Mouse (Mus musculus) forebrain, embryonic 14.5 days (tissue): ENCODE data around the gene Glra1. TPM values are rescaled to one million over a fixed set of nuclear protein-coding genes. Genes with fewer than 3 reads are reported as not detected.

Experiments
- ATAC-seq: fragments of 200-750 bp; cut with Nextera tagmentation; 2 replicates; pipeline ENCODE4 v1.8.0; 2017; ENCODE audit warnings: mild to moderate bottlenecking, moderate library complexity
- DNase-seq: peaks from one replicate; pipeline ENCODE4 v3.0.0-alpha.2; 2015; ENCODE audit warnings: low spot score
- H3K27ac ChIP-seq: fragments of 300-500 bp; sonication (generic); 2 replicates; pipeline ENCODE4 v1.5.1; 2014; ENCODE audit warnings: low read depth, mild to moderate bottlenecking, control low read depth, low read length, moderate library complexity
- H3K27me3 ChIP-seq: fragments of 300-500 bp; sonication (generic); replicated peaks from 2 replicates; pipeline ENCODE4 v1.6.1; 2014; ENCODE audit warnings: low read length, control low read depth, mixed read lengths; ENCODE audit not compliant: control insufficient read depth, insufficient read depth
- H3K36me3 ChIP-seq: fragments of 300-500 bp; sonication (generic); 2 replicates; pipeline ENCODE4 v1.6.1; 2014; ENCODE audit warnings: low read length, control low read depth; ENCODE audit not compliant: control insufficient read depth, insufficient read depth
- H3K4me1 ChIP-seq: fragments of 300-500 bp; sonication (generic); 2 replicates; pipeline ENCODE4 v1.6.1; 2014; ENCODE audit warnings: antibody characterized with exemption, low read length, control low read depth; ENCODE audit not compliant: control insufficient read depth, insufficient read depth
- H3K4me2 ChIP-seq: fragments of 300-500 bp; sonication (generic); 2 replicates; pipeline ENCODE4 v1.6.1; 2014; ENCODE audit warnings: mild to moderate bottlenecking, control low read depth, low read length
- H3K4me3 ChIP-seq: fragments of 300-500 bp; sonication (generic); 2 replicates; pipeline ENCODE4 v1.5.1; 2014; ENCODE audit warnings: low read depth, low read length, control low read depth
- H3K9ac ChIP-seq: fragments of 300-500 bp; sonication (generic); 2 replicates; pipeline ENCODE4 v1.6.1; 2014; ENCODE audit warnings: mild to moderate bottlenecking, low read length, control low read depth, moderate library complexity
- H3K9me3 ChIP-seq: fragments of 300-500 bp; sonication (generic); replicated peaks from 2 replicates; pipeline ENCODE4 v1.6.1; 2016; ENCODE audit warnings: low read length, control low read depth, mixed read lengths; ENCODE audit not compliant: control insufficient read depth
- WGBS: fragments of 180-500 bp; shearing (Covaris S2); extraction: QIAGEN DNeasy Blood & Tissue Kit; methylation state at CpG from one replicate; pipeline ENCODE4 v1.1.7; 2014; 5-methylcytosine and 5-hydroxymethylcytosine counted together
- microRNA-seq: library from miRNA; unstranded; fragments of <30 nt; microRNA quantifications from one replicate; pipeline ENCODE4, GENCODE M21; 2016
- polyA plus RNA-seq: library from polyadenylated mRNA; unstranded; fragments of >200 nt; fragmentation: Nextera tagmentation; extraction: Ambion mirVana; gene quantifications from 2 replicates; pipeline ENCODE4 v1.2.1, GENCODE M21; 2014

The Glra1 gene
- polyA plus RNA-seq, 1 experiment from 2014 or later, result not detected

DNA sequence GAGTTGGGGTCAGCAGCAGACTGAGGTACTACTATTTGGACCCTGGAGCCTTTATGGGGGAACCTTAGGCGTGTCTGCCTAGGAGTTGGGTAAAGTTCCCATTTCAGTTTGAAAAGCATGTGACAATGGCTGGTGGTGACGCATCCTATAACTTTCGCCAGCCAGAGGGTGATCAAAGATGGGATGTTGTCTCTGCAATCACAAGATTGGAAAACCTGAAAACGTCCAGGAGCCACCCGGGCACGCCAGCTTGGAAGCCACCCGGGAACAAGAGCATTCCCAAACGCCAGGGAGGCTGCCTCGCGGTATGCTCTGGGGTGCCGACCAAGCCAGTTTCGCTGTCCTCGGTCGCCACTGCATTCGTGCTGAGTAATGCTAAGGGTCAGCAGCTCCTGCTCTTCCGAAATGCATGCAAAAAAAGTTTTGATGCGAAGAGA lies 139.4 kb downstream of the Glra1 start:
- peak overlapping the region; percentile 65 for H3K4me2 ChIP-seq
- H3K9me3 ChIP-seq, result no peaks in the 10 kb centered on the region
- ATAC-seq (peak; percentile 3; the same call in 1 of the 2 replicates), DNase-seq (no peak)
- H3K4me1 ChIP-seq, result peaks cover 18% of the 10 kb centered on the region
- H3K9ac ChIP-seq, result peak overlapping the region; percentile 62
- peak overlapping the region; percentile 83 for H3K27ac ChIP-seq
- no peaks in the 10 kb centered on the region for H3K27me3 ChIP-seq
- 1% methylated on average over 17 of the region's 17 CpGs for WGBS
- peak overlapping the region; percentile 35 for H3K4me3 ChIP-seq
- H3K36me3 ChIP-seq, result peaks cover 11% of the 10 kb centered on the region

DNA sequence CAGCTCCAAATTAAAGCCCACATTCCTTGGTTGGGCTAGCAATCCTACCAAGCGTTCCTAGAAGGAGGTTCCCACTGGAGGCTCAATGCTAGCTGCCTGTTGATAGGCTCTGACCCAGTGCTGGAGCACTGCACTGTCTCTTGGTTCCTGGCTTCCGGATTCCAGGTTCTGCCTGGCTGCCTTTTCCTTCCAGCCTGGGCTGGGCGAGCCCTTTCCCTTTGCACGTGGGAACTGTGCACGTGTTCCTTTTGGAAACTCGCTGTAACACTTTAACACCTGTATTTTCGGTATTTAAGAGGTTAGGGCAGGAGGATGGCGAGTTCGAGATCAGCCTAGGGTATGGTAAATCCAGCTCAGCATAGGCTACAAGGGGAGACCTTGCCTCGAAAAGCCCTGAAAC lies 140.0 kb downstream of the Glra1 start:
- H3K9ac ChIP-seq, result peak overlapping the region; percentile 62; the same call in 1 of the 2 replicates
- peak overlapping the region; percentile 65 for H3K4me2 ChIP-seq
- H3K27me3 ChIP-seq, result no peaks in the 10 kb centered on the region
- H3K27ac ChIP-seq, result no peak overlapping the region
- WGBS, result 71% methylated on average over 10 of the region's 10 CpGs
- peak overlapping the region; percentile 35; the same call in 1 of the 2 replicates for H3K4me3 ChIP-seq
- DNase-seq, result no peak
- peaks cover 5% of the 10 kb centered on the region; the same call in 1 of the 2 replicates for H3K36me3 ChIP-seq
- H3K4me1 ChIP-seq, result peaks cover 18% of the 10 kb centered on the region
- no peak for ATAC-seq
- no peaks in the 10 kb centered on the region for H3K9me3 ChIP-seq

- H3K27ac ChIP-seq, result no peak overlapping the region
- ATAC-seq (no peak), DNase-seq (no peak)
- H3K4me3 ChIP-seq, result no peak overlapping the region
- H3K4me2 ChIP-seq, result no peak overlapping the region
- WGBS, result 94% methylated on average over 3 of the region's 3 CpGs
- no peaks in the 10 kb centered on the region for H3K36me3 ChIP-seq
- H3K9me3 ChIP-seq, result no peaks in the 10 kb centered on the region
- no peaks in the 10 kb centered on the region for H3K27me3 ChIP-seq
- H3K4me1 ChIP-seq, result peaks cover 10% of the 10 kb centered on the region
- no peak overlapping the region for H3K9ac ChIP-seq
Measured at GRCm38 (mm10) chr11:55465177-55465576, 142.8 kb downstream of the Glra1 start.

DNA sequence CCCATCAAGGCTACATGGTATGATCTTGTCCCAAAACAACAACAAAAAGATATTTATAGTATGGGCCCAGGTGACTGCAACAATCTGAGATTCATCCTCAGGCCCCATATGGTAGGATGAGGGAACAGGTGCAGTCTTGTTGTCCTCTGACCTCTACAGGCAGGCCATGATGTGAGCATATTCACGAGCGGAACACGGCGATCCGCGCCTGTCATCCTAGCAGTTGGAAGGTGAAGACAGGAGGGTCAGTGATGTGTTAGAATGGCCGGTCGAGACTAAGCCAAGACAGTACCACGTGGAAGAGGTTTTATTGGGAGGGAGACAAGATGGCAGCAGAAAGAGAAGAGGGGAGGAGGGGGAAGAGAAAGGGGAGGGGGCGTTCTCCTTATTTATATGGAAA lies 143.3 kb downstream of the Glra1 start:
- Histone ChIP-seq H3K9me3 (no peaks in the 10 kb centered on the region), H3K4me3 (no peak overlapping the region), H3K27me3 (no peaks in the 10 kb centered on the region), H3K36me3 (no peaks in the 10 kb centered on the region), H3K4me1 (peaks cover 13% of the 10 kb centered on the region), H3K9ac (no peak overlapping the region), H3K27ac (no peak overlapping the region), H3K4me2 (no peak overlapping the region)
- DNase-seq (no peak), ATAC-seq (no peak)
- WGBS, result 83% methylated on average over 10 of the region's 10 CpGs

Small RNA genes lying within 50 kb of the gene (microRNA-seq; reads per million reads assigned to microRNA genes)
- gene Mir7652, result not detected

Other genes with a start within 250 kb of the Glra1 start
- gene Sparc, start 185.0 kb downstream of the Glra1 start, polyA plus RNA-seq, result 300 and 365 TPM in 2 replicates
- 238 and 292 TPM in 2 replicates for gene Atox1, start 147.0 kb downstream of the Glra1 start, polyA plus RNA-seq
- 141 and 146 TPM in 2 replicates for gene G3bp1, start 138.5 kb downstream of the Glra1 start, polyA plus RNA-seq